Mouse (Mus musculus): ENCODE measurements around the gene Zfp239. TPM values are rescaled to one million over a fixed set of nuclear protein-coding genes. Genes with fewer than 3 reads are reported as not detected.

The Zfp239 gene
- polyA plus RNA-seq, 1 experiment from 2014 or later, result 1.1 TPM

DNA sequence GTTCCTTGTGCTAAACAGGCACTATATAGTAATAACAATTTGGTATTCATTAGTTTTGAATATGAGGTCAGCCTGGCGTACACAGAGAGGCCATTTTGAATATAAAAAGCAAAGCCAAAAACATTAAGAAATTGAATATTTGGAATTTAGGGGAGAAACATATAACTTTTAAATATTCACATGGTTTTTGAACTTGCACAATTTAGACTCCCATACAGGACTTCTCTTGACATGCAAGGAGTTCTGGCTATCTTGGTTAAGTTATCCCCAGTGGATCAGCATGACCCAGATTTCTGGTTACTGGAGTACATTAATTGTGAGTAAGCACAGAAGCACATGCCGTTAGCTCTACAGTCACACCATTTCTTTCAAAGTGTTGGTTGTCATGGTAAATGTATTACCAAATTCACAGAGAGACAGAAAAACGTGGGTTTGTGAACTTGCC, 18.5 kb downstream of the Zfp239 start:
- Histone ChIP-seq H3K4me3 (peak overlapping the region; percentile 63), H3K4me1 (replicated peaks) (peaks cover 12% of the 10 kb centered on the region), H3K27me3 (no peaks in the 10 kb centered on the region; the same call in 1 of the 2 replicates), H3K27ac (peak overlapping the region; percentile 100), H3K4me2 (peak overlapping the region; percentile 81), H3K36me3 (no peaks in the 10 kb centered on the region), H3K9ac (peak overlapping the region; percentile 68; the same call in 1 of the 2 replicates), H3K9me3 (replicated peaks) (no peaks in the 10 kb centered on the region)
- WGBS, result 47% methylated on average over 3 of the region's 3 CpGs
- ATAC-seq (replicated peaks; ENCODE audit: insufficient number of reproducible peaks, insufficient read depth, low FRiP score, low read depth), result no peak

DNA sequence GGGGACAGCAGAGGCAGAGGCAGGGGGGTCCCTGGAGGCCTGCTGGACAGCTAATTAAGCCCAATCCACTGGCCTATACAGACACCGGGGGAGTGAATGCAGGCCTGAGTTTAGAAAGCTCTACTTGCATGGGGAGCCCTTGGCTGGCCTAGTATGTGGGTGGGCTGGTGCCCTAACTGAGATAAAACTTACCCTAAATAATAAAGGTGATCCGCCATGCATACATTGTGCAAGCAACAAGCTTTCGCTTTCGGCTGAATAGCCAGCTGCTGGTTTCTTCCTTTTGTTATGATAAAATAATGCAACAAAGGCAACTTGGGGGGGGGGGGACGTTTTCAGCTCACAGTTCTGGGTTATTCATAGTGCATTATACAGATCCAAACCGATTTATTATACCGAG, 19.3 kb downstream of the Zfp239 start:
- H3K27ac ChIP-seq, result no peak overlapping the region
- no peak overlapping the region; the same call in 1 of the 2 replicates for H3K9ac ChIP-seq
- no peak overlapping the region; the same call in 1 of the 2 replicates for H3K4me2 ChIP-seq
- no peaks in the 10 kb centered on the region for H3K9me3 ChIP-seq (replicated peaks)
- WGBS, result 89% methylated on average over 7 of the region's 7 CpGs
- peaks cover 12% of the 10 kb centered on the region for H3K4me1 ChIP-seq (replicated peaks)
- H3K36me3 ChIP-seq, result no peaks in the 10 kb centered on the region
- no peak overlapping the region for H3K4me3 ChIP-seq
- no peaks in the 10 kb centered on the region; the same call in 1 of the 2 replicates for H3K27me3 ChIP-seq
- no peak for ATAC-seq (replicated peaks; ENCODE audit: insufficient number of reproducible peaks, insufficient read depth, low FRiP score, low read depth)

DNA sequence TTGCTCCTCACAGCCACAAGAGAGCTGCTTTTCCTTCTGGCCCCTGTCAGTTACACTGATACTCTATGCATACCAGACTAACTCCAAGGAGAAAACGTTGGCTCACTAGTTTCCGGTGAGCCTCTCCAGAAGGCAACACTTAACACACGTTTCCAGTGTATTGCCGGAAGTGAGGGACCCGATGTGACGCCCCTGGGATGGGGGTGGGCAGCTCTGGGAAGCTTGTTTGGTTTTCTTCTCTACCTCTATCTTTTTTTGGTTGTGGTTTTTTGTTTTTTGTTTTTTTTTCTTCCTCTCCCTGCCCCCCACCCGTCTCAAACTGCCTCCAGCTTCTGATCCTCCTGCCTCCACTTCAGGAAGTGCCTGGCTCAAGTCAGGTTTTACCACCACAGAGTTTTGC, 20.1 kb downstream of the Zfp239 start:
- ATAC-seq (replicated peaks; ENCODE audit: insufficient number of reproducible peaks, insufficient read depth, low FRiP score, low read depth), result no peak
- Histone ChIP-seq H3K4me3 (no peak overlapping the region), H3K36me3 (no peaks in the 10 kb centered on the region), H3K9ac (no peak overlapping the region), H3K27me3 (no peaks in the 10 kb centered on the region; the same call in 1 of the 2 replicates), H3K4me2 (no peak overlapping the region), H3K4me1 (replicated peaks) (peaks cover 12% of the 10 kb centered on the region), H3K27ac (no peak overlapping the region), H3K9me3 (replicated peaks) (no peaks in the 10 kb centered on the region)
- WGBS, result 59% methylated on average over 7 of the region's 7 CpGs

DNA sequence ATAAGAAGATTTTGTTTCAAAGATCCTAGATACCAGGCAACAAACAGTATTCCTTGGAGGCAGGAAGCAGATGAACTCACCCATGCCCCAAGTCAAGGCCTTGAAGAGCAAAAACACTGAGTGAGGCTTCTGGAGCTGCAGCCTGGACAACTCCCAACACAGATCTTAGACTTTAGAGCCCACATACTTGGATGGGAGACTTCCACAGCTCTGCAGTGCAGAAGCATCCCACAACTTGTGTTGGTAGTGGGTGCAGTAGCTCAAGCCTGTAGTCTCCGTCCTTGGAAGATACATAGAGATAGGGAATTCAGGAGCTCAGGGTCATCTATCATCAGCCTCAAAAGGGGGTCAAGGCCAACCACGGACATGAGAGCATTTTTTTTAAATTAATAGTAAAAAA, 24.0 kb downstream of the Zfp239 start:
- H3K36me3 ChIP-seq, result no peaks in the 10 kb centered on the region
- H3K4me1 ChIP-seq (replicated peaks), result peaks cover 4% of the 10 kb centered on the region; the same call in 1 of the 2 replicates
- H3K4me2 ChIP-seq, result no peak overlapping the region
- no peaks in the 10 kb centered on the region for H3K27me3 ChIP-seq
- no peak overlapping the region for H3K9ac ChIP-seq
- H3K4me3 ChIP-seq, result no peak overlapping the region
- H3K27ac ChIP-seq, result no peak overlapping the region
- ATAC-seq (replicated peaks; ENCODE audit: insufficient number of reproducible peaks, insufficient read depth, low FRiP score, low read depth), result no peak
- no peaks in the 10 kb centered on the region for H3K9me3 ChIP-seq (replicated peaks)
- 84% methylated on average over 2 of the region's 2 CpGs for WGBS

DNA sequence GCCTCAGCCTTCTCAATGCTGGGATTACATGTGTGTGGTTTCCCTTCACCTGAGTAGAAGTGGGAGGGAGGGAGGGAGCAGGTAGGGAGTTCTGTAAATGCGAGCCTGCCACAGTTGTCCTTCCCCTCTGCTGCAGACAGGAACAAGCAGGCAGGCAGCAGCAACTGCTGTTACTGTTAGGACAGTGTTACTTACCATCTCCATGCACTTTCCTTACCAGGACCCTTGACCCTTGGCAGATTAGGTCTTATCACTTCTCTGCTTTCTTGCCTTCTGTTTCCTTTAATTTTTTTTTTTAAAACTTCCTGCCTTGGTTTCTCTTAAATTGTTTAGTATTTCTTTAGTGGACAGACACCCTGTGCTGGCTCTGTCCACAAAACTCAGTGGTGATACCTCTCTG, 26.1 kb downstream of the Zfp239 start:
- Histone ChIP-seq H3K4me3 (no peak overlapping the region), H3K4me2 (no peak overlapping the region), H3K36me3 (no peaks in the 10 kb centered on the region), H3K27ac (no peak overlapping the region), H3K27me3 (no peaks in the 10 kb centered on the region), H3K9ac (no peak overlapping the region), H3K9me3 (replicated peaks) (no peaks in the 10 kb centered on the region), H3K4me1 (replicated peaks) (no peaks in the 10 kb centered on the region)
- ATAC-seq (replicated peaks; ENCODE audit: insufficient number of reproducible peaks, insufficient read depth, low FRiP score, low read depth), result no peak
- 48% methylated on average over 1 of the region's 1 CpGs for WGBS

DNA sequence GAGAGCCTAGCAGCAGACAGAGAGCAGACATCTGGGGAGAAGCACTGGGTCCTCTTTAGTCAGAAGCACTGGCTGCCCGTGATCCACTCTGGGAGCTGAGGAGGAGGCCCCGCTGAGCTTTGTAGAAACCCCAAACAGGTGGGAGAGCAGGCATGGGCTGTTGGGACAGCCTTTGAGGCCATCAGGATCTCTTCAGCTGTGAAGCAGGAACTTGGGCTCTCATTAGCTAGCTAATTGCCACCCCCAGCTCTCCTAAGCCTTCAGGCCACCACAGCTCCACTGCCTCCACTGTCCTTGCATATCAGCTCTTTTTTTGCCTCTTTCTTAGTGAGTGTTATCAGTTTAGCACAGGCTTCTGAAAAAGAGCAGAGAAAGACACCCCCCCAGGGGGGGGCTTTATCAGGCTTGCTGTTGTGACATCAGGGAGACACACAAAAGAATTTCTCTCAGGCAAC, 26.8 kb downstream of the Zfp239 start:
- Histone ChIP-seq H3K27me3 (no peaks in the 10 kb centered on the region), H3K9ac (no peak overlapping the region), H3K9me3 (replicated peaks) (no peaks in the 10 kb centered on the region), H3K36me3 (no peaks in the 10 kb centered on the region), H3K4me2 (no peak overlapping the region), H3K4me1 (replicated peaks) (no peaks in the 10 kb centered on the region), H3K27ac (no peak overlapping the region), H3K4me3 (no peak overlapping the region)
- 37% methylated on average over 2 of the region's 2 CpGs for WGBS
- no peak for ATAC-seq (replicated peaks; ENCODE audit: insufficient number of reproducible peaks, insufficient read depth, low FRiP score, low read depth)

DNA sequence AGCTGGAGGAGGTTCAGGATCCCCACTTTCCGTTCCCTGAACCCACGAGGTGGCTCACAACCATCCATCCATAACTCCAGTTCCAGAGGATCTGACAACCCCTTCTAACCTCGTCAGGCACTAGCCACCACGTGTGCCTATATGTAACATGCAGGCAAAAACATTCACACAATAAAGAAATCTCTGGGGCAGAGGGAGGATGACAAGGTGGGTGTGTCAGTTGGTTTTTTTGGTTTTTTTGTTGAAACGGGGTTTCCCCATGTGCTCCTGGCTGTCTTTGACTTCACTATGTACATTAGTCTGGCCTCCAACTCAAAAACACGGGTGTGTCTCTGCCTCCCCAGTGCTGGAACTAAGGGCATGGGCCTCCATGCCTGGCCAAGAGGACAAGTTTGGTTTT, 28.4 kb downstream of the Zfp239 start:
- H3K9ac ChIP-seq, result no peak overlapping the region
- no peak overlapping the region for H3K27ac ChIP-seq
- no peak for ATAC-seq (replicated peaks; ENCODE audit: insufficient number of reproducible peaks, insufficient read depth, low FRiP score, low read depth)
- 79% methylated on average over 6 of the region's 6 CpGs for WGBS
- H3K9me3 ChIP-seq (replicated peaks), result no peaks in the 10 kb centered on the region
- no peak overlapping the region for H3K4me2 ChIP-seq
- no peaks in the 10 kb centered on the region for H3K4me1 ChIP-seq (replicated peaks)
- no peak overlapping the region for H3K4me3 ChIP-seq
- no peaks in the 10 kb centered on the region for H3K36me3 ChIP-seq
- no peaks in the 10 kb centered on the region for H3K27me3 ChIP-seq

DNA sequence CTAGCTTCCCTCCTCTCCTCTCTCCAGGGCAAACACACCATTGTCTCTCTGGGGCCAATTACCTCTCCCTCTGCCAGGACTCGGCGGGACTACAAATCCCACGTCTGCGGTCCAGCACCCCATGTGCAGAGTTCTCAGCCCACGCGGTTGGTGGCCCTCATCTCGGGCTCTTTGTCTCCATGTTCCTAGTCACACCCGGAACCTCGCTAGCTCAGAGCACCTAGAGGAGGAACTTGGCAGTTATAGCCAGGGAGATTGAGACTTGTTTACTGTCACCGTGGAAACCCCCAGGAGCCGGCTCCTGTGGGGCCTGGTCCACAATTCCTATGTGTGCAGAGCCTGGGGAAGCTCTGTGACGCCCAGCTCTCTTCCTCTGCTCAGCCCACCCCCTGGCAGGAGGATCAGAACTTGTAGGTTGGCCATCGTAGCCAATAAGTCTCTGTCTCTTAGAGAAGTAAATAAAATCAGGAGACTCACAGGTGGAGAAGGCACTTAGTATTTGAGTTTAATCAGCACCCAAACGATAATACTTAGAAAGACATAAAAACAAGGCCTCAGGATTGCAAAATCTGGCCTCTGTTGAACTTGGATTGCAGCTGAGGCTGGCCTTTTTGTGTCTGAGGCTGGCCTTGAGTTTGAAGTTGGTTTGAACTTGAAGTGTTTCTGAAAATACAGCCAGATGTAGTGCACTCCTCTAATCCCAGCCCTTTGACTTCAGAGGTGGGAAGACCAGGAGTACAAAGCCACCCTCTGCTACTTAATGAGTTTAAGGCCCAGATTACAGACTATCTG, 29.7 kb downstream of the Zfp239 start:
- no peak for ATAC-seq (replicated peaks; ENCODE audit: insufficient number of reproducible peaks, insufficient read depth, low FRiP score, low read depth)
- 52% methylated on average over 14 of the region's 14 CpGs for WGBS
- Histone ChIP-seq H3K4me3 (no peak overlapping the region), H3K36me3 (no peaks in the 10 kb centered on the region), H3K9me3 (replicated peaks) (no peaks in the 10 kb centered on the region), H3K4me1 (replicated peaks) (no peaks in the 10 kb centered on the region), H3K9ac (no peak overlapping the region), H3K27ac (no peak overlapping the region), H3K4me2 (no peak overlapping the region), H3K27me3 (no peaks in the 10 kb centered on the region)

DNA sequence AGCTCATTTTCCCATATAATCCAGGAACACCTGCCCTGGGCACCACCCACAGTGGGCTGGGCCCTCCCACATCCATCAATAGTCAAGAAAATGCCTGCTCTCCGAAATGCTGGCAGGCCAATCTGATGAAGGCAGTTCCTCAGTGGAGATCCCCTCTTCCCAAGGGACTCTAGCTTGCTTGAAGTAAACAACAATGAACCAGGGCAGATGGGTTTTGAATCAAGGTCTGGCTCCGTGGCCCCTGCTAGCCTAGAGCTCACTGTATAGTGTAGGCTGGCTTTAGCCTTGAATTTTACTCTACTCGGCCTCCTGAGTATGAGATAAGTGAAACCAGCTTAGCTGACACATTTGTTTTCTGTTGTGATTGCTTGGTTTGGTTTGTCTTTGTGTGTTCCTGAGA, 30.5 kb downstream of the Zfp239 start:
- no peak overlapping the region for H3K27ac ChIP-seq

DNA sequence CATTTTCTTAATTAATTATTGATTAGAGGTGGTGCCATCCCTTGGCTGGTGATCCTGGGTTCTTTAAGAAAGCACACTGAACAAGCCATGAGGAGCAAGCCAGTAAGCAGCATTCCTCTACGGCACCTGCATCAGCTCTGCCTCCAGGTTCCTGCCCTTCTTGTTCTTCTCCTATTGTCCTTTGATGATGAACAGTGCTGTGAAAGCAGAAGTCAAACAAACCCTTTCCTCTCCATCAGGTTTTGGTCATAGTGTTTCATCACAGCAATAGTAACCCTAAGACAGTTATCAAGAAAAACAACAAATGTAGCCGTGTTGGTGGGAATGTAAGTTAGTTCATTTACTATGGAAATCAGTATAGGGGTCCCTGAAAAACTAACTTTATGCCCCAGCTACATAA, 31.5 kb downstream of the Zfp239 start:
- ATAC-seq (replicated peaks; ENCODE audit: insufficient number of reproducible peaks, insufficient read depth, low FRiP score, low read depth), result no peak
- Histone ChIP-seq H3K9me3 (replicated peaks) (no peaks in the 10 kb centered on the region), H3K9ac (no peak overlapping the region), H3K4me1 (replicated peaks) (no peaks in the 10 kb centered on the region), H3K4me3 (no peak overlapping the region), H3K27me3 (no peaks in the 10 kb centered on the region), H3K4me2 (no peak overlapping the region), H3K36me3 (no peaks in the 10 kb centered on the region), H3K27ac (no peak overlapping the region)
- 83% methylated on average over 2 of the region's 2 CpGs for WGBS

More for the DNA sequence above, 30.5 kb downstream of the Zfp239 start:
- Histone ChIP-seq H3K4me2 (no peak overlapping the region), H3K27me3 (no peaks in the 10 kb centered on the region), H3K4me3 (no peak overlapping the region), H3K9ac (no peak overlapping the region), H3K4me1 (replicated peaks) (no peaks in the 10 kb centered on the region), H3K36me3 (no peaks in the 10 kb centered on the region), H3K9me3 (replicated peaks) (no peaks in the 10 kb centered on the region)
- ATAC-seq (replicated peaks; ENCODE audit: insufficient number of reproducible peaks, insufficient read depth, low FRiP score, low read depth), result no peak
- 59% methylated on average over 3 of the region's 3 CpGs for WGBS

DNA sequence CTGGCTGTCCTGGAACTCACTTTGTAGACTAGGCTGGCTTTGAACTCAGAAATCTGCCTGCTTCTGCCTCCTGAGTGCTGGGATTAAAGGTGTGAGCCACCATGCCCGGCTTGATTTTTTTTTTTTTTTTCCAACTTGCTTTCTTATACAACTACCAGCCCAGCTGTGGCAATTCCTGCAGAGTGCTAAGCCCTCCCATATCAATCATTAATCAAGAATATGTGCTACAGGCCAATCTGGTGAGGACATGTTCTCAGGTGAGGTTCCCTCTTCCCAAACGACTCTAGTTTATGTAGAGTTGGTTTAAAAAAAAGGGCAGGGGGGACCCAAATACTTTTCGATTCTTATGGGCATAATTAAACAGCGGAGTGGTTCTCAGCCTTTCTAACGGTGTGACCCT, 35.9 kb downstream of the Zfp239 start:
- ATAC-seq (replicated peaks; ENCODE audit: insufficient number of reproducible peaks, insufficient read depth, low FRiP score, low read depth), result no peak
- Histone ChIP-seq H3K27me3 (no peaks in the 10 kb centered on the region), H3K4me1 (replicated peaks) (no peaks in the 10 kb centered on the region), H3K9ac (no peak overlapping the region), H3K4me2 (no peak overlapping the region), H3K9me3 (replicated peaks) (no peaks in the 10 kb centered on the region), H3K27ac (no peak overlapping the region), H3K4me3 (no peak overlapping the region), H3K36me3 (no peaks in the 10 kb centered on the region)
- 74% methylated on average over 5 of the region's 5 CpGs for WGBS

Data from heart, embryonic 15.5 days (tissue).